Mouse (Mus musculus) layer of hippocampus, postnatal 14 days (tissue): ENCODE results near the gene Fntb. TPM values are rescaled to one million over a fixed set of nuclear protein-coding genes. Genes with fewer than 3 reads are reported as not detected.

Source experiments
- DNase-seq, 2 experiments: peaks; one replicate each; pipeline ENCODE4 v3.0.0; 2021 to 2022; ENCODE audit warnings: low spot score in 2 of 2, mixed read lengths in 1 of 2
- total RNA-seq, 2 experiments: library from RNA; stranded (reverse); gene quantifications; 2 replicates each; pipeline ENCODE4 v1.2.3; 2021

Gene Fntb
- total RNA-seq, 2 experiments from 2014 or later, result 23.9 to 26.8 TPM

DNA sequence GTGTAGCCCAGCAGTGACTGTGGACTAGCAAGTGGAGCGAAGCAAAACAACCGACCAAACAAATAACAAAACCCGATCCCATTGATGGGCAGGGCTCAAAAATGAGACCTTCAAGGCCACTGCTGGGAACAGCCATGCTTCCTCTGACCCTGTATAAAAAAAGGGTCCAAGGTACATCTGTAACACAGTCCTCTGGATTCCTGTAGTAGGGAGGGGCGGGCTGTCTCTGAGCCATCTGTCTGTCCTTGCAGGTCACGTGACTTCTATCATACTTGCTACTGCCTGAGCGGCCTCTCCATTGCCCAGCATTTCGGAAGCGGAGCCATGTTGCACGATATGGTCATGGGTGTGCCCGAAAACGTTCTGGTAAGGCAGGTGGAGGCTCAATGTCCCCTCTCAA is 150.8 kb downstream of the Fntb start:
- DNase-seq, result no peak

DNA sequence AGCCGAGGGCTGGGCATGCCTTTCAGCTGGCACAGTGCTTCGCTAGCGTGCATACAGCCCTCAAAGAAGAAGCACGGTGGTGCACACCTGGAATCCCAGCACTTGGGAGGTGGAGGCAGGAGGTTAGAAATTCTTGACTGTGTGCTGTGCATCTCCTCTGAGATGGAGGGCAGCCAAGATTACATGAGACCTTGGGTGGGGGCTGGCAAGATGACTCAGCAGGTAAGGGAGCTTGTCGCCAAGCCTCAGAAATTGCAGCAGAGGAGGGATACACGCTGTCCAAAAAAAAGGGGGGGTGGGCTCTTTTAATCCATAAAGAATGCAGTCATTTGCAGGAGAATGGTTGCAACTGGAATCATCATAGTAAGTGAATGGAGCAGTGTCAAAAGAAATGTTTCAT is 152.7 kb downstream of the Fntb start:
- no peak for DNase-seq

DNA sequence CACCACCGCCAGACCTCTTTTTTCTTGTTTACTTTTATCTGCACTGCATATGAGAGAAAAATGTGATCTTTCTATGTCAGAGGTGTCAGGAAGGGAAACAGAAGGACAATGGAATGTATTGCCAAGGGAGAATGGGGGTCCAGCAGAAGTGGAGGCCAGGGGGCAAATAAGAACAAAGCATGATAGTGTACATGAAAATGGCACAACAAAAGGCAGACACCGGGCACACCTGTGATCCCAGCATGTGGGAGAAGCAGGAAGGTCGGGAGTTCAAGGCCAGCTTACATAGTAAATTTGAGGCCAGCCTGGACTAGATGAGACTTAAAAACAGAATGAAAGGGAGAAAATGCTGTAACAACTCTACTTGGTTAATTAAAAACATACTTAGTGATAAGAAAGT is 153.5 kb downstream of the Fntb start:
- DNase-seq, result no peak

GRCm38 (mm10) chr12:76920398-76920797 is 155.0 kb downstream of the Fntb start:
- DNase-seq, result no peak

- DNase-seq, result no peak
Observed at GRCm38 (mm10) chr12:76920990-76921389, 155.6 kb downstream of the Fntb start.

DNA sequence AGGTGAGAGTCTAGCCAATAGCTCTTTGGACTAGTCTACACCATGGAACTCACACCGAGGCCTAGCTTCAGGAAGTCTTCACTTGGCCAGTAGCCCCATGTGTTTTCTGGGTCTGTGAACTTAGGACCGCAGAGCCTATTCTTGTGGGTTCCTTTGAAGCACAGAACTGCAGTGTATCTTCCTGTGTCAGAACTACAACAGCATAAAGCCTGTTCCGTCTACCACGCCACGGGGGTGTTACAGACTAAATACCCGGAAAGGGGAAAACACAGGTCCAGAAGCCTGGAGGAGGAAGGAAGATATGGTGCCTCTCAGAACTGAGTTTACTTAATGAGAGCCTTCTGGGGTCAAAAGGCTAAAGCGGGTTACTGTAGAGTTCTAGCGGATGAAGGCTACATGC is 157.7 kb downstream of the Fntb start:
- no peak for DNase-seq

- DNase-seq, result no peak
Observed at GRCm38 (mm10) chr12:76924904-76925604, 159.7 kb downstream of the Fntb start.

DNA sequence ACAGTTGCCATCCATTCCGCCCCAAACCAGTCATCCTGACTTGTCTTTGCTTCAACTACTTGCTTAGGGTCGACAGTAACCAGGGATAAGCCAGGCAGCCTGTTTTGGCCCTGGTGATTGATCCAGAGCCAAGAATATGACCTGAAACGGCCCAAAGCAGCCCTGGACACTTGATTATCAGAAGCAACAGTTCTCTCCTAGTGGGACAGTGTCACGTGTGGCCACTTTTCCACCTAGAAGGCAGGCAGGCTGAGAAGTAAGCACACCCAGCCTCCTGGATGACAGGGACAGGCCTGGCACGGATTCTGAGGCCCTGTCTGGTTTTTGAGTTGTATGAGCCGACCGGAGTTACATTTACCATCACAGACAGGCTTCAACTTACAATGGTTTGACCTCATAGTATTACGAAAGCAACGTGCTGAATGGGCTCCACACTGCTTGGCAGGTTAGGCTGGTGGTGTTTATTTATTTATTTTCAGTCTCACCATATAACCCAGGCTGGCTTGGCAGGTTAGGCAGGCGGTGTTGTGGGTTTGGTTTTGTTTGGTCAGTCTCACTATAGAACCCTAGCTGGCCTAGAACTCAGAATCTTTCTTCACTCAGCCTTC is 161.1 kb downstream of the Fntb start:
- DNase-seq, result no peak

GRCm38 (mm10) chr12:76927012-76927411 is 161.6 kb downstream of the Fntb start:
- DNase-seq, result no peak

DNA sequence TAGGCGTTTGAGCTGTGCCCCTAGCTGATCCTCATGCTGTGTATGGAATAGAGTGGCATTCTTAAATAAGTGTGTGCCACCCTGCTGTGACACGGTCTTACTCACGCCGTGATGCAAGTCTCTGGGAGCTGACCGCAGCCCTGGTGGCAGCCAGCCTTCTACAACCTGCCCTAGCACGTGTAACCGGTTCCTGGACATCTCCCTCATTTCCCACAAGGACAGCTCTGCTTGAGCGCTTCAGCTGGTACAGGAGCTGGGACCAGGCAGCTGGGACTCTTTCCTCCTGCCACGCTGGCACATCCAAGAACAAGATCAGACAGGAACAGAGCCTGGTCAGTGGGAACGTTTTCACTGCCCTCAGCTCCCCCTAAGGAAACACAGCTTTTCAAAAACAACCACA is 162.2 kb downstream of the Fntb start:
- DNase-seq, result no peak

DNA sequence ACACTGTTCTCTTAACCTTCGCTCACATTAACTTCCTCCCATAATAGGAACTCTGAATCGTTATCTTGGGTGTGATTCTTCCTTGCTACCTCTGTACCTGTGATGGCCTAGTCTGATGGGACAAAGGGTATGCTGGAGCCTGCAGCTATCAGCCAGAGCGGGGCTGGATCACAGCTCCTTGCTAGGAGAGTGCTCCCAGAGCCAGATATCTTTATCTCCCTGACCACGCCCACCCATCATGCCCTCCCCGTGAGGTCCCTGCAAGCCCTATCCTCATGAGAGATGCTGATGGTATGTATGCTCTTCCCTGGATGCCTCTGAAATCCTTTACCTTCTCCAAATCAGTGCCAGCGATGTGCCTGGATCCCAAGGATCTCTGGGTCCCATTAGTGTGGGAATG is 164.8 kb downstream of the Fntb start:
- no peak for DNase-seq

- DNase-seq, result no peak
Observed at GRCm38 (mm10) chr12:76931739-76932687, 166.6 kb downstream of the Fntb start.

DNA sequence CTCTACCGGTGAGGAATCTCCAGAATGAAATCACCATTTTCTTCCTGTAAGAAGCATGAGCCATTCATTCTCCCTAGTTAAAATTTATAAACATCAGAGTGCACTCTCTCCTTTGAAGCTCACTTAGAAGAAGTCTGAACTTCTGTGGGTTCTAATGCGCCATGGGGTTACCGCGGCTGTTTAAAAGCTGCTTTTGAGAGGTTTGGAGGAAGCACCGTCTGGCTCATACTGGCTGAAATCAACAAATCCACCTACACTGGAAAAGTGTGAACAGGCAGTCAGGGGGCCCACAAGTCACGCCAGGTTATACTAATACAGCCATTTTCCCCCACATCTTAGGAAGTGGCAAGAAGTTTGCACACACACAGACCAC is 167.3 kb downstream of the Fntb start:
- DNase-seq, result no peak

DNA sequence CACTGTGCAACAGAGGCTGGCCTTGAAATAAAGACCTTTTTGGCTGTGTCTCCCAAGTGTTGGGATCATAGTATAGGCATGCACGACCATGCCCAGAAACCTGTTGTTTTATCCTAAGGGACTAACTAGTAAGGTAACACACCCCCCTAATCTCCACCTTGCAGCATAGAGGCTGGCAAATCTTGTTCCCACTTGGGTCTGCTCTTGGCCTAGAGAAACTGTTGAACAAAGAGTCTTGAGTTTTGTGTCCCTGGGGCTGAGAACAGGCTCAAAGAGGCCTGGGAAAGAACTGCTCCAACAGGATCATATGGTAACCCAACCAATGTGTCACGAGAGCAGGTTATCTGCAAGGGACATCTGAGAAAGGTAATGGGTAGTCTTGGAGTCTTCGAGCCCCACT is 169.0 kb downstream of the Fntb start:
- DNase-seq, result no peak

DNA sequence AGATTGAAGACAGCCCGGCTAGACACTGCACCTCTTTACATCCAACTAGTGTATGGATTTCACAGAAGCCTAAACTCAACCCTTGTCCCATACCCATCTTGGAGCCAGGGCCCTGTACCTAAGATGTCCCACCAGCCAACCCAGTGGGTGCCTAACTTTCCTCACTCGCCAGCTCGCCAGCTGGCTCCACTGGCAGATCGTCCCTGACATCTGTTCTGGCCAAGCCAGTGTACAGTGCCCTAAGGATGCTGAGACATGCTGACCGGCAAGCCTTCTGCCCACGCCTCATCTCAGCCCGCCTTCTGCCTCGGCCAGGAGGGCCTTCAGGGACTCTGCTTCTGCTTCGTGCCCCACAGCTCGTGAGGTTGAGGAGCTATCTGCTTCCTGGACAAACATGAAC is 170.8 kb downstream of the Fntb start:
- no peak for DNase-seq

GRCm38 (mm10) chr12:76938013-76938412 is 172.6 kb downstream of the Fntb start:
- DNase-seq, result no peak

DNA sequence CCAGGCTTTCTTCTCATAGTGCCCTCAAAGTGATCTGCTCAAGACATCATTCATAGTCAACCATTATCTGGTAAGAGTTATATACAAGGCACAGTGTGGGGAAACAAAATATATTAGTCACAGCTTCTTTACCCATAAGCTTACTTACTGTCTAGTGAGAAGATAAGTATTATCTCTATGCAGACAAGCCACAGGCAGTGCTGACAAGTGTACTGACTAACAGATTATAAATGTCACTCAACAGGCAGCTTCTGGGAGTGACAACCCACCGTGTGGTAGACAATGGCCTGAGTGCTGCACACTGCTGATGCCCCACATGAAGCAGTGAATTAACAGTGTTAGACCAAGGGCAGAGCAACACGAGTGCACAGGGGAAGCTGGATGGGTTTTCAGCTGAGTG is 176.1 kb downstream of the Fntb start:
- no peak for DNase-seq

DNA sequence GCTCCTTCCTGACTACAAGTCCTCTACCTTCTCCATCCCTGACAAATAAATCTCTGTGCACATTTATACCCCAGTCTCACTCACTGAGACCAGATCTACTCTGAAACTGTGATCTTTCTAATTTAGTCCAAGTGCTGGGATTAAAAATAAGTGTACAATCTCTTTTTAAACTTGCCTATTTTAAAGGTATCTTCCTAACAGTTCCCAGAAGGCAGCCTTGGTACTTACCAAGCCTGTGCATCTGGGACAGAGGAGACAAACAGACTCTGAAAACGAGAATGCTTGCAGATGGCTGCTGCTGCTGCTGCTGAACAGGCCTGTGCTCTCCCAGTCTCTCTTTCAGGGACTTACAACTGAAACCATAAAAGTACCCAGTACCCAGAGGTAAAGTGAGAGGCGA is 177.1 kb downstream of the Fntb start:
- no peak for DNase-seq

DNA sequence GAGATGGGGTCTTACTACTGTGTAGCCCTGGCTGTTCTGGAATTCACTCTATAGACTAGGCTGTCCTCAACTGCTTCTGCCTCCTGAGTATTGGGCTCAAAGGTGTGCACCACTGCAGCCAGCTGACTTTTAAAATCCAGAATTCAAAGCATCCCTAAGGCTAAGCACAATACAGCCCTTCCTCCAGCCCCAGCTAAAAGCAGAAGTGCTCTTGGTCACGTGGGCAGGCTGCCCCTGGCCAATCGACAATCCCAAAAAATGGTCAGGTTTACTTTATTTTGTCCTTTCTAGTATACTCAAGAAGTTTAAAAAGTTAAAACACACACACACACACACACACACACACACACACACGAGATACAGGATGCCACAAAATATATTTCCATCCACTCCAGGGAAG is 177.7 kb downstream of the Fntb start:
- DNase-seq, result no peak

DNA sequence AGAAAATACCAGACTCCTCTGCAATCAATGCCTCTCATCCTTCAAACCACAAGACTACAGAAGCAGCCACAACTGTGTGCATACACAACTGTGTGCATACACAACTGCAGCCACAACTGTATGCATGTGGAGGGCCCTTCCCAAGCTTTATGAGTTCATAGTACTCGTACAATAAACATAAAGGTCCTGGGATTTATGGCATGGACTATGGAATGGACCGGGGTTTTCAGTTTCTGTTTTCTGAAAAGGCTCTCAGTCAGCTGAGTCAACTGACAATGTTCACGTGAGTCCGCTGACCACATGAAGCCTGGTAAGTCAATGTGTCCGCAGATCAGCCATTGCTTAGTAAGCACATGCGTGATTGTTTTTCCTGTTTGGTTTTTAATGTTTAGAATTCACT is 178.1 kb downstream of the Fntb start:
- DNase-seq, result no peak

DNA sequence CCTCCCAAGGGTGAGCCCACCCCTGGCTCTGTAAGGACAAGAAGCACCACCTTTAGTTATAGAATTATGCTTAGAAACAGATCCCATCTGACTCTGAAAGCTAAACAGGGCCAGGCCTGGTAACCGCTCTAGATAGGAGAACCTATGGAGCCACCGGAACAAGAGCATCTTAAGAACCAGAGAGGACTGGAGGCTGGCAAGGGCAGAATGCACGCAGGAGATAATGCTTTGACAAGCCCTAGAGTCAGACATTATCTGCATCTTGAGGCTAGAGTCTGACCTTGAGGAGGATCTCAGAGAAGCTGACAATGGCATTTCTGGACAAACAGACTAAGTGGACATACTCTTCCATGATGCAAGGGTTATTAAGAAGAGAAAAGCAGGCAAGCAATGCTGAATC is 182.1 kb downstream of the Fntb start:
- DNase-seq, result no peak

DNA sequence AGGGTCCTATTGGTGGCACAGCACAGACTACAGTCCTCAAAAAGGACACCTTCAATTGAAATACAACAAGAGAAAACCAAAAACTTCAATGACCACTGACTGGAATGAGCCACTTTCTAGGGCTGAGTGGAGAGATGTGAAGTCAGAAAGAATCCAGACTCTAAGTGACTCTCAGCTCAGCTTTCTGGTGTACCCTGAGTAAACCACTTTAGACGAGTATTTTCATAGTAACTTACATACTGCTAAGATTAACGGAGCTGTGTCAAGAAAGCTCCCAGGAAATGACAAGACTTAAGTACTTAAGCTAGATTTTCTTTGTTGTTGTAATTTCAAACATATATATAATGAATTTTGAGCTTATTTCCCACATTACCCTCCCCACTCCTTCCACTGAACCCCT is 182.8 kb downstream of the Fntb start:
- DNase-seq, result no peak
